Mouse (Mus musculus) cerebellum, adult 2 months (tissue): Measurements from ENCODE around the gene Arhgap4. TPM values are rescaled to one million over a fixed set of nuclear protein-coding genes. Genes with fewer than 3 reads are reported as not detected.

Source experiments
- DNase-seq, 2 experiments: peaks; one replicate each; pipeline ENCODE4 v3.0.0; 2021
- H3K27ac ChIP-seq: fragments of 200-500 bp; 2 replicates; pipeline ENCODE4 v1.5.1; 2012; ENCODE audit warnings: low read length, control low read depth, inconsistent platforms; ENCODE audit not compliant: insufficient read depth
- H3K27me3 ChIP-seq: fragments of 200-500 bp; 2 replicates; pipeline ENCODE4 v1.6.1; 2012; ENCODE audit warnings: inconsistent platforms, mild to moderate bottlenecking, low read length, moderate library complexity; ENCODE audit not compliant: control insufficient read depth, insufficient read depth
- H3K4me1 ChIP-seq: fragments of 200-500 bp; 2 replicates; pipeline ENCODE4 v1.6.1; 2011; ENCODE audit warnings: low read length; ENCODE audit not compliant: control insufficient read depth, insufficient read depth
- H3K4me3 ChIP-seq: fragments of 200-500 bp; replicated peaks from 2 replicates; pipeline ENCODE3; 2011; ENCODE audit warnings: mild to moderate bottlenecking, low read depth, low read length, control low read depth; ENCODE audit not compliant: insufficient read depth
- CTCF ChIP-seq: fragments of 200-500 bp; IDR thresholded peaks from 2 replicates; pipeline ENCODE4 v1.5.1; 2011; ENCODE audit warnings: low read depth, mild to moderate bottlenecking, control low read depth, low read length, moderate library complexity, borderline replicate concordance; ENCODE audit not compliant: insufficient read depth
- POLR2A ChIP-seq: fragments of 200-500 bp; IDR thresholded peaks from 2 replicates; pipeline ENCODE4 v1.6.1; 2011; ENCODE audit warnings: low read length, control low read depth, borderline replicate concordance; ENCODE audit not compliant: insufficient read depth
- WGBS: fragments of 180-500 bp; shearing (Covaris S2); methylation state at CpG from one replicate; pipeline ENCODE4 v1.1.7; 2018; 5-methylcytosine and 5-hydroxymethylcytosine counted together
- polyA plus RNA-seq: library from polyadenylated mRNA; depleted of rRNA; stranded (reverse); fragments of >200 nt; gene quantifications from 2 replicates; pipeline ENCODE4 v1.2.3, GENCODE M21; 2012; rRNA removed

The Arhgap4 gene
- polyA plus RNA-seq, 1 experiment: 5.4 TPM

- no peak overlapping the region for H3K27ac ChIP-seq
- no peak for DNase-seq
These were observed 54.4 kb downstream of the Arhgap4 start for GRCm38 (mm10) chrX:73867256-73867655.

GRCm38 (mm10) chrX:73864692-73865091 is 57.0 kb downstream of the Arhgap4 start:
- DNase-seq: no peak
- no peak for TF ChIP-seq CTCF
- TF ChIP-seq POLR2A: no peak
- 52% methylated on average over 3 of the region's 3 CpGs for WGBS
- Histone ChIP-seq H3K27me3 (no peaks in the 10 kb centered on the region), H3K4me3 (no peak overlapping the region), H3K4me1 (no peaks in the 10 kb centered on the region), H3K27ac (no peak overlapping the region)

More at GRCm38 (mm10) chrX:73867256-73867655, 54.4 kb downstream of the Arhgap4 start:
- no peak overlapping the region for H3K4me3 ChIP-seq
- WGBS: 32% methylated on average over 3 of the region's 3 CpGs
- H3K27me3 ChIP-seq: no peaks in the 10 kb centered on the region
- TF ChIP-seq CTCF (no peak), POLR2A (no peak)
- H3K4me1 ChIP-seq: peaks cover 6% of the 10 kb centered on the region; the same call in 1 of the 2 replicates

GRCm38 (mm10) chrX:73855087-73855408 is 66.6 kb downstream of the Arhgap4 start:
- no peak for DNase-seq
- Histone ChIP-seq H3K4me1 (peaks cover 12% of the 10 kb centered on the region), H3K27me3 (no peaks in the 10 kb centered on the region), H3K27ac (peak overlapping the region; percentile 41), H3K4me3 (no peak overlapping the region)
- 11% methylated on average over 3 of the region's 3 CpGs for WGBS
- TF ChIP-seq CTCF (no peak), POLR2A (no peak)

GRCm38 (mm10) chrX:73854326-73855086 is 67.2 kb downstream of the Arhgap4 start:
- peak; percentile 53 to 80 for DNase-seq
- peak overlapping the region; percentile 41 for H3K27ac ChIP-seq
- H3K4me1 ChIP-seq: peaks cover 12% of the 10 kb centered on the region
- H3K4me3 ChIP-seq: no peak overlapping the region
- WGBS: 26% methylated on average over 9 of the region's 9 CpGs
- no peaks in the 10 kb centered on the region for H3K27me3 ChIP-seq
- TF ChIP-seq CTCF (no peak), POLR2A (no peak)

Other genes starting within 250 kb of the Arhgap4 start
- gene Slc6a8, start 248.7 kb downstream of the Arhgap4 start, polyA plus RNA-seq: 165 and 166 TPM in 2 replicates
- 115 and 127 TPM in 2 replicates for gene Bcap31, start 205.7 kb downstream of the Arhgap4 start, polyA plus RNA-seq
- gene Abcd1, start 205.3 kb downstream of the Arhgap4 start, polyA plus RNA-seq: 14.7 and 15.1 TPM in 2 replicates
- 27.7 and 32.5 TPM in 2 replicates for gene Plxnb3, start 164.8 kb downstream of the Arhgap4 start, polyA plus RNA-seq
- gene Srpk3, start 147.5 kb downstream of the Arhgap4 start, polyA plus RNA-seq: 14.2 and 17.3 TPM in 2 replicates
- gene Idh3g, start 135.0 kb downstream of the Arhgap4 start, polyA plus RNA-seq: 811 and 886 TPM in 2 replicates
- gene Ssr4, start 134.8 kb downstream of the Arhgap4 start, polyA plus RNA-seq: 161 and 176 TPM in 2 replicates
- 54.6 and 56.6 TPM in 2 replicates for gene Pdzd4, start 96.9 kb downstream of the Arhgap4 start, polyA plus RNA-seq
- 0.16 and 0.41 TPM in 2 replicates for gene Avpr2, start 29.8 kb downstream of the Arhgap4 start, polyA plus RNA-seq
- gene L1cam, start 25.8 kb downstream of the Arhgap4 start, polyA plus RNA-seq: 97.0 and 98.1 TPM in 2 replicates
- 92.3 and 96.2 TPM in 2 replicates for gene Naa10, start 74 bp upstream of the Arhgap4 start, polyA plus RNA-seq
- gene Renbp, start 9.0 kb upstream of the Arhgap4 start, polyA plus RNA-seq: 9.7 and 11.0 TPM in 2 replicates
- 43.0 and 43.1 TPM in 2 replicates for gene Hcfc1, start 44.5 kb upstream of the Arhgap4 start, polyA plus RNA-seq
- gene Irak1, start 102.0 kb upstream of the Arhgap4 start, polyA plus RNA-seq: 100 and 109 TPM in 2 replicates
- gene Opn1mw, start 205.6 kb upstream of the Arhgap4 start, polyA plus RNA-seq: 0.57 TPM in 1 of 2 replicates, not detected in the other
- gene Mecp2, start 213.5 kb upstream of the Arhgap4 start, polyA plus RNA-seq: 30.7 and 34.0 TPM in 2 replicates
- not detected in 2 replicates for gene Tex28, start 246.0 kb upstream of the Arhgap4 start, polyA plus RNA-seq